24 mouse cellular contexts compared by ENCODE assay signal in genomic region chr4:148915849-148916248, GRCm38 (mm10).
DNase-seq lines count a peak whose midpoint lies in the region; ATAC-seq and TF ChIP-seq lines count a peak whose summit lies in the region.
"Had no signal": no experiment of that assay in that cellular context is flagged by ENCODE, and none has a peak within 500 bp of the region (broad histone marks: within the 10 kb centered on the region; RNA-seq: fewer than 3 reads in every experiment).

No protein-coding gene starts in this region.

- no peak overlapping the region for H3K4me3 ChIP-seq in hindbrain, embryonic 10.5 days
- H3K4me3 ChIP-seq in hindbrain, embryonic 16.5 days (ENCODE audit: low read length): no peak overlapping the region
- H3K4me3 ChIP-seq in midbrain, postnatal 0 days (ENCODE audit: low read depth, low read length): no peak overlapping the region
- no peak overlapping the region for H3K4me3 ChIP-seq in midbrain, embryonic 16.5 days (ENCODE audit: low read depth, low read length)
- H3K4me3 ChIP-seq in hindbrain, embryonic 15.5 days: no peak overlapping the region
- H3K4me3 ChIP-seq: embryonic facial prominence, embryonic 13.5 days; erythroblast, embryonic 14.5 days; forebrain, embryonic 13.5 days; limb, embryonic 15.5 days; liver, embryonic 15.5 days; lung, embryonic 15.5 days; myocyte had no signal

- H3K9me3 ChIP-seq in hindbrain, embryonic 10.5 days: no peaks in the 10 kb centered on the region
- no peaks in the 10 kb centered on the region for H3K9me3 ChIP-seq in hindbrain, embryonic 16.5 days (ENCODE audit: control insufficient read depth, low read length)
- no peaks in the 10 kb centered on the region for H3K9me3 ChIP-seq in midbrain, postnatal 0 days (ENCODE audit: low read length)
- H3K9me3 ChIP-seq in midbrain, embryonic 16.5 days (replicated peaks; ENCODE audit: control insufficient read depth, low read length, poor library complexity, severe bottlenecking): no peaks in the 10 kb centered on the region
- H3K9me3 ChIP-seq in hindbrain, embryonic 15.5 days: no peaks in the 10 kb centered on the region
- H3K9me3 ChIP-seq: embryonic facial prominence, embryonic 13.5 days; forebrain, embryonic 13.5 days; limb, embryonic 15.5 days; liver, embryonic 15.5 days; lung, embryonic 15.5 days had no signal

- no peak for DNase-seq in hindbrain, embryonic 10.5 days (ENCODE audit: low spot score)
- DNase-seq in midbrain, postnatal 0 days (ENCODE audit: low spot score): peak; percentile 20
- peak; percentile 90 for DNase-seq in retina, postnatal 1 day
- DNase-seq in left cerebral cortex, adult 11 months (ENCODE audit: low spot score): no peak
- DNase-seq: adrenal gland, postnatal 14 days; B cell, adult 2 months; cerebellum, adult 2 months; cerebellum, postnatal 25 days; kidney, adult 18-20 months; kidney, postnatal 4 days; lung, postnatal 4 days; right cerebral cortex, postnatal 14 days; spleen, adult 18-20 months had no signal

- WGBS in hindbrain, embryonic 10.5 days: 86% methylated on average over 15 of the region's 15 CpGs
- WGBS in hindbrain, embryonic 16.5 days: 61% methylated on average over 15 of the region's 15 CpGs
- WGBS in midbrain, postnatal 0 days: 57% methylated on average over 14 of the region's 15 CpGs
- 57% methylated on average over 15 of the region's 15 CpGs for WGBS in midbrain, embryonic 16.5 days
- WGBS in hindbrain, embryonic 15.5 days: 64% methylated on average over 15 of the region's 15 CpGs

- H3K4me2 ChIP-seq in hindbrain, embryonic 16.5 days (ENCODE audit: low read length): no peak overlapping the region
- no peak overlapping the region for H3K4me2 ChIP-seq in midbrain, postnatal 0 days (ENCODE audit: low read depth, low read length, poor library complexity, severe bottlenecking)
- no peak overlapping the region for H3K4me2 ChIP-seq in midbrain, embryonic 16.5 days (ENCODE audit: low read length)
- H3K4me2 ChIP-seq in hindbrain, embryonic 15.5 days: no peak overlapping the region
- H3K4me2 ChIP-seq: embryonic facial prominence, embryonic 13.5 days; forebrain, embryonic 13.5 days; limb, embryonic 15.5 days; liver, embryonic 15.5 days; lung, embryonic 15.5 days had no signal

- TF ChIP-seq CTCF in midbrain, postnatal 0 days (IDR thresholded peaks at IDR 0.05): no peak

- no peak for ATAC-seq in hindbrain, embryonic 16.5 days
- ATAC-seq in midbrain, postnatal 0 days (ENCODE audit: low FRiP score): no peak
- no peak for ATAC-seq in midbrain, embryonic 16.5 days
- no peak for ATAC-seq in hindbrain, embryonic 15.5 days (ENCODE audit: low FRiP score, low read depth)
- ATAC-seq: inflammation-experienced regulatory T-cells, adult 6 months had no signal

- H3K9ac ChIP-seq in hindbrain, embryonic 16.5 days (ENCODE audit: low read depth, low read length): no peak overlapping the region
- no peak overlapping the region for H3K9ac ChIP-seq in midbrain, postnatal 0 days (replicated peaks; ENCODE audit: low read length, poor library complexity, severe bottlenecking)
- H3K9ac ChIP-seq in midbrain, embryonic 16.5 days (ENCODE audit: low read depth, low read length): no peak overlapping the region
- no peak overlapping the region for H3K9ac ChIP-seq in hindbrain, embryonic 15.5 days
- H3K9ac ChIP-seq: embryonic facial prominence, embryonic 13.5 days; forebrain, embryonic 13.5 days; limb, embryonic 15.5 days; liver, embryonic 15.5 days; lung, embryonic 15.5 days had no signal

- peaks cover 99% of the 10 kb centered on the region for H3K4me1 ChIP-seq in hindbrain, embryonic 10.5 days (replicated peaks)
- H3K4me1 ChIP-seq in hindbrain, embryonic 16.5 days (ENCODE audit: control insufficient read depth, insufficient read depth, low read depth, low read length): peaks cover 10% of the 10 kb centered on the region
- no peaks in the 10 kb centered on the region for H3K4me1 ChIP-seq in midbrain, postnatal 0 days (ENCODE audit: insufficient read depth, low read length)
- peaks cover 8% of the 10 kb centered on the region for H3K4me1 ChIP-seq in midbrain, embryonic 16.5 days (ENCODE audit: control insufficient read depth, insufficient read depth, low read length)
- peaks cover 55% of the 10 kb centered on the region for H3K4me1 ChIP-seq in hindbrain, embryonic 15.5 days (replicated peaks)
- H3K4me1 ChIP-seq: liver, embryonic 15.5 days had no signal

- H3K27ac ChIP-seq in hindbrain, embryonic 10.5 days: 0 out of 2 replicates have a peak overlapping the region, but pooled peaks have one; percentile 16
- no peak overlapping the region for H3K27ac ChIP-seq in hindbrain, embryonic 16.5 days (ENCODE audit: low read depth, low read length)
- H3K27ac ChIP-seq in midbrain, postnatal 0 days (ENCODE audit: low read depth, low read length): no peak overlapping the region
- no peak overlapping the region for H3K27ac ChIP-seq in midbrain, embryonic 16.5 days (ENCODE audit: low read length)
- H3K27ac ChIP-seq in hindbrain, embryonic 15.5 days (replicated peaks): peak overlapping the region; percentile 60
- H3K27ac ChIP-seq: embryonic facial prominence, embryonic 13.5 days; forebrain, embryonic 13.5 days; limb, embryonic 15.5 days; liver, embryonic 15.5 days; lung, embryonic 15.5 days had no signal

- peaks cover 98% of the 10 kb centered on the region for H3K27me3 ChIP-seq in hindbrain, embryonic 10.5 days (ENCODE audit: insufficient read depth, poor library complexity, severe bottlenecking)
- peaks cover 4% of the 10 kb centered on the region for H3K27me3 ChIP-seq in hindbrain, embryonic 16.5 days (replicated peaks; ENCODE audit: control insufficient read depth, insufficient read depth, low read length)
- H3K27me3 ChIP-seq in midbrain, postnatal 0 days (ENCODE audit: insufficient read depth, low read length): 0 out of 2 replicates have a peak, but pooled peaks cover 3% of the 10 kb centered on the region
- H3K27me3 ChIP-seq in midbrain, embryonic 16.5 days (ENCODE audit: control insufficient read depth, insufficient read depth, low read depth, low read length): peaks cover 12% of the 10 kb centered on the region; the same call in 1 of the 2 replicates
- peaks cover 5% of the 10 kb centered on the region; the same call in 1 of the 2 replicates for H3K27me3 ChIP-seq in hindbrain, embryonic 15.5 days

- peaks cover 5% of the 10 kb centered on the region; the same call in 1 of the 2 replicates for H3K36me3 ChIP-seq in hindbrain, embryonic 10.5 days
- no peaks in the 10 kb centered on the region for H3K36me3 ChIP-seq in hindbrain, embryonic 16.5 days (ENCODE audit: control insufficient read depth, insufficient read depth, low read length)
- H3K36me3 ChIP-seq in midbrain, postnatal 0 days (ENCODE audit: insufficient read depth, low read length): no peaks in the 10 kb centered on the region
- H3K36me3 ChIP-seq in midbrain, embryonic 16.5 days (ENCODE audit: control insufficient read depth, insufficient read depth, low read length): no peaks in the 10 kb centered on the region
- no peaks in the 10 kb centered on the region for H3K36me3 ChIP-seq in hindbrain, embryonic 15.5 days
- H3K36me3 ChIP-seq: embryonic facial prominence, embryonic 13.5 days; limb, embryonic 15.5 days; liver, embryonic 15.5 days; lung, embryonic 15.5 days had no signal

Comparison
In these comparisons a context has a peak if more than half of its experiments do, and no peak if none do; other contexts are left out.
1. H3K27ac ChIP-seq: peak in hindbrain, embryonic 10.5 days (single experiment) and hindbrain, embryonic 15.5 days (single experiment); none in hindbrain, embryonic 16.5 days (single experiment), midbrain, postnatal 0 days (single experiment) and midbrain, embryonic 16.5 days (single experiment).
2. DNase-seq: peak in midbrain, postnatal 0 days (single experiment) and retina, postnatal 1 day (single experiment); none in hindbrain, embryonic 10.5 days (single experiment) and left cerebral cortex, adult 11 months (single experiment).